Mouse (Mus musculus) kidney, adult 2 months (tissue): ENCODE results near the gene Ccdc172.

Experiments used
- CTCF ChIP-seq: fragments of 200-500 bp; conservative IDR thresholded peaks from 2 replicates; pipeline ENCODE4 v1.5.1; 2011; ENCODE audit warnings: low read depth, mild to moderate bottlenecking, control low read depth, low read length, moderate library complexity, mixed read lengths; ENCODE audit not compliant: insufficient read depth, insufficient read length
- POLR2A ChIP-seq: fragments of 200-500 bp; IDR thresholded peaks from one replicate; pipeline ENCODE4 v1.6.1; 2011; ENCODE audit warnings: low read depth, low read length, control low read depth

DNA sequence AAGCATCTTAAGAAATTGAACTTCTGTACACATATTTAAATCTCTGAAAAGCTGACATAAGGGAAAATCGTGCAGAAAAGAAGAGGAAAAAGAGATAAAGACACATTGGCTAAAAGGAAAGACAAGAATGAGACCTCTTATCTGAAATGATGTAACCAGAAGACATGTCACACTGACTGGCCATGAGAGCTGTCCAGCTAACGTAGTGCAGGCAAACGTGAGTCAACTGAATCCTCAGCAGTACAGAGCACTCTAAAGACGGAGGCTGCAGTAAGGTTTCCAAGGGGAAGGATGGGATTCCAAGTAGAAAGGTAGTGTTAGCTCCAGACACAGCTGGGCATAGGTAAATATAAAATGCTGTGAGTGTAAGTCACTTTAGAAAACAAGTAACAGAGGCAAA, 36.6 kb downstream of the Ccdc172 start:
- TF ChIP-seq POLR2A = no peak
- no peak for TF ChIP-seq CTCF
